Mouse (Mus musculus) CD4-positive helper T cell, adult 2 months (primary cell): ENCODE measurements around the gene Arrdc4.
A peak's percentile ranks its signal among the peaks of the same experiment; 100 is the strongest.

Source experiments
- DNase-seq: peaks from one replicate; pipeline ENCODE4 v3.0.0-alpha.2; 2012; ENCODE audit warnings: low read depth, missing footprints, low spot score

Arrdc4 gene

GRCm38 (mm10) chr7:68748761-68749635 lies at the start of gene Arrdc4:
Gene Arrdc4, minus strand, starts transcription at chr7:68749241.
- peak; percentile 90 for DNase-seq

GRCm38 (mm10) chr7:68795578-68795977 lies 46.5 kb upstream of the Arrdc4 start:
- DNase-seq: no peak

GRCm38 (mm10) chr7:68788711-68789110 lies 39.7 kb upstream of the Arrdc4 start:
- DNase-seq: no peak

GRCm38 (mm10) chr7:68771757-68772094 lies 22.7 kb upstream of the Arrdc4 start:
- no peak for DNase-seq

- no peak for DNase-seq
Observed at GRCm38 (mm10) chr7:68770894-68771756, 22.1 kb upstream of the Arrdc4 start.

GRCm38 (mm10) chr7:68765926-68766325 lies 16.9 kb upstream of the Arrdc4 start:
- DNase-seq: no peak

- DNase-seq: no peak
Observed at GRCm38 (mm10) chr7:68759148-68759724, 10.2 kb upstream of the Arrdc4 start.

GRCm38 (mm10) chr7:68756656-68757204 lies 7.7 kb upstream of the Arrdc4 start:
- no peak for DNase-seq

GRCm38 (mm10) chr7:68749919-68750318 lies 878 bp upstream of the Arrdc4 start:
- DNase-seq: no peak

- DNase-seq: no peak
Observed at GRCm38 (mm10) chr7:68748361-68748760, 680 bp downstream of the Arrdc4 start.

GRCm38 (mm10) chr7:68744616-68745015 lies 4.4 kb downstream of the Arrdc4 start:
- no peak for DNase-seq

GRCm38 (mm10) chr7:68744206-68744605 lies 4.8 kb downstream of the Arrdc4 start:
- no peak for DNase-seq

- no peak for DNase-seq
Observed at GRCm38 (mm10) chr7:68740763-68741162, 8.3 kb downstream of the Arrdc4 start.

GRCm38 (mm10) chr7:68738676-68739399 lies 10.2 kb downstream of the Arrdc4 start:
- no peak for DNase-seq

- DNase-seq: no peak
Observed at GRCm38 (mm10) chr7:68726380-68726779, 22.7 kb downstream of the Arrdc4 start.

GRCm38 (mm10) chr7:68724711-68725110 lies 24.3 kb downstream of the Arrdc4 start:
- no peak for DNase-seq

GRCm38 (mm10) chr7:68721520-68721919 lies 27.5 kb downstream of the Arrdc4 start:
- no peak for DNase-seq

- DNase-seq: no peak
Observed at GRCm38 (mm10) chr7:68717988-68718387, 31.1 kb downstream of the Arrdc4 start.

- no peak for DNase-seq
Observed at GRCm38 (mm10) chr7:68717498-68717897, 31.5 kb downstream of the Arrdc4 start.

- no peak for DNase-seq
Observed at GRCm38 (mm10) chr7:68716926-68717325, 32.1 kb downstream of the Arrdc4 start.

- DNase-seq: no peak
Observed at GRCm38 (mm10) chr7:68712928-68713327, 36.1 kb downstream of the Arrdc4 start.
